Mouse (Mus musculus) layer of hippocampus, adult 8-10 months (tissue): ENCODE measurements at regions not wholly inside any gene's neighbourhood (a gene's known extent, or its start where the extent isn't known, plus 50 kb on each side); places are given as distances from the start of the nearest gene placed in this dataset.

ENCODE experiments used
- DNase-seq, 2 experiments: peaks; one replicate each; pipeline ENCODE4 v3.0.0; 2022; ENCODE audit warnings: low spot score in 2 of 2

DNA sequence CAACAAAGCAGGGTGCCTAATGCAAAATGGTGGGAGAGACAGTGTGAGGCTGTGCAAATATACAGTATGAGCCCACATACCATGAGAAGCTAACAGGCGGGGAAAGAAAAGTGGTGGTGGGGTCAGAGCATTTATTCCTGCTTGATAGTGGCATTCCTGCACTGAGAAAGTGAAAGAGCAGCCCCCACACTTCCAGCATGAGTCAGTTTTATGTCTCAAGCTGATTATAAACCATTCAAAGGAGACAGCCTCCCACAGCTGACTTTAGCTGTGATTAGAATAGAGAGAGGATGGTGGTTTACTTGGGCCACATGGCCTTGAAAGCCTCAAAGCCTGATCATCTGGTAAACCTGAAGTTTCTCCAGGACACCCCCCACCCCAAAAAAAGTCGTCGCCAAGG is 64.4 kb downstream of the Gm43517 start:
- no peak for DNase-seq

DNA sequence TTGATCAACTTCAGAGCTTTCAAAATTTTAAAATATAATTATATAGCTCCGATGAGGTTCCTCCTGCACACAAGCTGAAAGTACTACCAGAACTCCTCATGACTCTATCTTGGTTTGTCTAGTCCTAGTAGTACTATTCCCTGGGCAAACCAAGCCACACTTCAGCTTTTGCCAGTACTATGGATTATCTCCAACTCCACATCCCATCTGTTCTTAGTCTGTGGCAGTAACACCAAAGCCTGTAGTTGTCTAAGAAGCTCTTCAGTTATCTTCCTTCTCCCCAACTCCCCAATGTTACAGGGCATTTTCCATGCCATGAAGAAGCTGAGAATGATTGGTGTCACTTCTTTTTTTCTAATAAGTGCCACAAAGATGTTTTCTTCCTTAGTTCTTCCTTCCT is 83.1 kb downstream of the Gm43517 start:
- DNase-seq = no peak

DNA sequence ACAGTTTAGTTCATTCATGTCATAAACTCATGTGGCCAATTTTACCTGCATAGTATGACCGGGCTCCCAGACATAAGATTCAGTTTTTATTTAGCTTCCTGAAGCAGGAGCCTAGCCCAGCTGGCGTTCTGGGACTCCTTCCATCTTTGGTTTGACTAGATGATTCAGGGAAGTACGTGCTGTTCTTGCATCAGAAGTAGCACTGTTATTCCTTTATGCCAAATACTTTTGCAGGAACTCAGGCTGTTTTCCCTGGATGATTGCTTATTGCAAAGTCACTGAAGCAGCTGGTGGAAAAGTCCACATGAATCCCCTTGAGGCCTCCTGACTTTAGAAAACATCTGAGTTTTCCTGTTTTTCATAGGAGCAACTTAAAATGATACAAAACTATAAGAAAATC is 88.4 kb downstream of the Gm43517 start:
- DNase-seq = peak; percentile 78 to 83

DNA sequence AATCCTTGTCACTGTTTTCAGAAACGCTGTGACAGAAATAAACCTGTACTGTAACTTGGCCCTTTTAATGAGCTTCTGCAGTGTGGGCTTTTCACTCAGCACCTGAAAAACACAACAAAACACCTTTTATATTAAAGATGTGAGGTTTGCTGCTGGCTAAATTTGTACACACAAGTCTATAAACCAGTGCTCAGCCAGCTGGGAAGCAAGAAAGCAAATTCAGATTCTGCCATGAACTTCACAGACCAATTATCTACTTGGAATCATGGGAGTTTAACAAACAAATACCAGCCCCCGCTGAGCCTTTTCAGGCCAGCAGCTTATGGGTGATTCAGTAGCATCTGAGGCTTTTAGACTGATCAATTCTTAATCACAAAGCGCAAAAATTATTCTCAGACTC is 95.7 kb downstream of the Gm43517 start:
- peak; percentile 23 to 33 for DNase-seq

- DNase-seq = peak in 1 of 2 experiments; percentile 11
Observed at GRCm38 (mm10) chr12:49481151-49481550, 96.2 kb downstream of the Gm43517 start.

- no peak for DNase-seq
Observed at GRCm38 (mm10) chr12:49482367-49482766, 97.4 kb downstream of the Gm43517 start.

DNA sequence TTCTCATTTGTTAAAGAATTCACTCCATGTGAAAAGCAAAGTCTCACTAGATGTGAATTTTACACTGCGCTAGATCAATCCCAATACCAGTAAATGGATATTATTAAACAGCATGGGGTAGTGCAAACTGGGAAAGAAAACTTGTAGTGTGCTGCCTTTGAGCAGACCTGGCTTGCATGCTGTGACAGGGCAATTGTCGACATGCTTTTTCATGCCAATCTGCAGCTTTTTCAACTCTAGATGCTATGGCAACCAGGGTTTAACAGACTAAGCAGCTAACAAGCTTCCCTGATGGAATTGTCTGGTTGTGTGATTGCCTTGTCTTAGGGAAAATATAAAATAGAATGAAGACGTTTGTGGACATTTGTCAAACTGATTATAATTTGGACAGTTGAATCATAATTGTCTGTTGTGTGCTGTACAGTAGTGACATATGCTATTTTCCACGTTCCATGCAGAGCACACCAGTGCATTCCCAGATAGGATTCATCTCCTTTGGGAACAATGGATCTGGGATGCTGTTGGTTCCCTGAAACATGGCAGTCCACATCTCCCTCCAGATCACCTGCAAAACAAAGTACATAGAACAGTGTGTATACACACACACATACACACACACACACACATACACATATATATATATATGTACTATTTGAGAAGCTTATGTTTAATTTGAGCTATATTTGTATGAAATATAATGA is 99.2 kb downstream of the Gm43517 start:
- no peak for DNase-seq

GRCm38 (mm10) chr12:49513131-49513530 is 128.2 kb downstream of the Gm43517 start:
- DNase-seq = no peak

- no peak for DNase-seq
Observed at GRCm38 (mm10) chr12:49514616-49515015, 129.6 kb downstream of the Gm43517 start.
